Mouse (Mus musculus) MEL (cell line): ENCODE measurements around the gene Efcab14. TPM values are rescaled to one million over a fixed set of nuclear protein-coding genes. Genes with fewer than 3 reads are reported as not detected.
A peak's percentile ranks its signal among the peaks of the same experiment; 100 is the strongest.

ENCODE experiments used
- DNase-seq: peaks from one replicate; pipeline ENCODE4 v3.0.0; 2011; ENCODE audit warnings: low read depth, low spot score
- H3K27ac ChIP-seq: 2 replicates; pipeline ENCODE4 v1.5.1; 2012; ENCODE audit warnings: low read depth, mild to moderate bottlenecking, control low read depth, low read length, moderate library complexity; ENCODE audit not compliant: control insufficient read depth
- H3K27me3 ChIP-seq, 2 experiments: fragments of 150-350 bp in 1 of 2; sonication (generic) in 1 of 2; 2 replicates each; pipeline ENCODE4 v1.6.1; 2012; ENCODE audit warnings: low read length in 2 of 2, mild to moderate bottlenecking in 2 of 2, improper control_type of control experiment in 1 of 2, moderate library complexity in 1 of 2; ENCODE audit not compliant: insufficient read depth in 2 of 2, control insufficient read depth in 1 of 2
- H3K36me3 ChIP-seq, 2 experiments: 2 replicates each; pipeline ENCODE4 v1.6.1; 2012 to 2014; ENCODE audit warnings: low read length in 2 of 2, improper control_type of control experiment in 1 of 2, inconsistent platforms in 1 of 2, mild to moderate bottlenecking in 1 of 2; ENCODE audit not compliant: insufficient read depth in 2 of 2, control insufficient read depth in 1 of 2
- H3K4me1 ChIP-seq, 2 experiments: fragments of 150-350 bp in 1 of 2; sonication (generic) in 1 of 2; 2 replicates each; pipeline ENCODE4 v1.6.1; 2012; ENCODE audit warnings: low read length in 2 of 2, improper control_type of control experiment in 1 of 2, mild to moderate bottlenecking in 1 of 2; ENCODE audit not compliant: insufficient read depth in 2 of 2, control insufficient read depth in 1 of 2
- H3K4me3 ChIP-seq, 2 experiments: fragments of 150-350 bp in 1 of 2; sonication (generic) in 1 of 2; 2 replicates each; pipeline ENCODE4 v1.5.1; 2012; ENCODE audit warnings: low read depth in 2 of 2, low read length in 2 of 2, mild to moderate bottlenecking in 2 of 2, moderate library complexity in 2 of 2, control low read depth in 1 of 2, improper control_type of control experiment in 1 of 2; ENCODE audit not compliant: control insufficient read depth in 1 of 2, insufficient read depth in 1 of 2
- H3K79me2 ChIP-seq: 2 replicates; pipeline ENCODE4 v1.6.1; 2012; ENCODE audit warnings: mild to moderate bottlenecking, low read length, moderate library complexity; ENCODE audit not compliant: control insufficient read depth, poor library complexity, insufficient read depth
- H3K9ac ChIP-seq: 2 replicates; pipeline ENCODE4 v1.6.1; 2012; ENCODE audit warnings: low read depth, mild to moderate bottlenecking, control low read depth, low read length, moderate library complexity; ENCODE audit not compliant: control insufficient read depth, poor library complexity, severe bottlenecking
- H3K9me3 ChIP-seq: fragments of 150-350 bp; sonication (generic); replicated peaks from 2 replicates; pipeline ENCODE4 v1.6.1; 2012; ENCODE audit warnings: mild to moderate bottlenecking, low read length, improper control_type of control experiment, moderate library complexity; ENCODE audit not compliant: insufficient read depth
- BHLHE40 ChIP-seq: IDR thresholded peaks from 2 replicates; pipeline ENCODE4 v1.6.1; 2012; ENCODE audit warnings: low read depth, mild to moderate bottlenecking, inconsistent platforms, low read length, improper control_type of control experiment, borderline replicate concordance
- CHD1 ChIP-seq: IDR thresholded peaks from 2 replicates; pipeline ENCODE4 v1.6.1; 2012; ENCODE audit warnings: low read depth, mild to moderate bottlenecking, inconsistent platforms, low read length, improper control_type of control experiment
- CHD2 ChIP-seq: IDR thresholded peaks from 2 replicates; pipeline ENCODE4 v1.6.1; 2011; ENCODE audit warnings: low read length, improper control_type of control experiment
- ELF1 ChIP-seq: IDR thresholded peaks from 2 replicates; pipeline ENCODE4 v1.6.1; 2014; ENCODE audit warnings: low read depth, mild to moderate bottlenecking, inconsistent platforms, low read length, improper control_type of control experiment, moderate library complexity
- EP300 ChIP-seq, 2 experiments: IDR thresholded peaks; 2 replicates each; pipeline ENCODE4 v1.6.1; 2011; ENCODE audit warnings: improper control_type of control experiment in 2 of 2, low read length in 2 of 2, low read depth in 1 of 2, mild to moderate bottlenecking in 1 of 2
- ETS1 ChIP-seq: IDR thresholded peaks from 2 replicates; pipeline ENCODE4 v1.6.1; 2012; ENCODE audit warnings: low read depth, mild to moderate bottlenecking, inconsistent platforms, low read length, improper control_type of control experiment, moderate library complexity
- GABPA ChIP-seq: IDR thresholded peaks from 2 replicates; pipeline ENCODE4 v1.6.1; 2012; ENCODE audit warnings: low read depth, mild to moderate bottlenecking, inconsistent platforms, low read length, improper control_type of control experiment, moderate library complexity
- GATA1 ChIP-seq: IDR thresholded peaks from 2 replicates; pipeline ENCODE4 v1.6.1; 2011; ENCODE audit warnings: low read depth, low read length, improper control_type of control experiment
- HCFC1 ChIP-seq: IDR thresholded peaks from 2 replicates; pipeline ENCODE4 v1.6.1; 2012; ENCODE audit warnings: low read depth, mild to moderate bottlenecking, inconsistent platforms, low read length, improper control_type of control experiment, moderate library complexity
- KAT2A ChIP-seq: conservative IDR thresholded peaks from 2 replicates; pipeline ENCODE4 v1.6.1; 2012; ENCODE audit warnings: low read depth, low read length, improper control_type of control experiment, inconsistent platforms
- MAFK ChIP-seq: IDR thresholded peaks from 2 replicates; pipeline ENCODE4 v1.6.1; 2011; ENCODE audit warnings: low read depth, mild to moderate bottlenecking, low read length, improper control_type of control experiment, borderline replicate concordance
- MAX ChIP-seq: IDR thresholded peaks from 2 replicates; pipeline ENCODE4 v1.6.1; 2011; ENCODE audit warnings: low read length, improper control_type of control experiment
- MAZ ChIP-seq: IDR thresholded peaks from 2 replicates; pipeline ENCODE4 v1.6.1; 2012; ENCODE audit warnings: low read depth, mild to moderate bottlenecking, inconsistent platforms, low read length, improper control_type of control experiment
- MEF2A ChIP-seq: IDR thresholded peaks from 2 replicates; pipeline ENCODE4 v1.6.1; 2014; ENCODE audit warnings: low read depth, mild to moderate bottlenecking, inconsistent platforms, low read length, improper control_type of control experiment; ENCODE audit not compliant: poor library complexity, insufficient replicate concordance, severe bottlenecking; ENCODE audit errors: extremely low read depth
- MYB ChIP-seq: IDR thresholded peaks from 2 replicates; pipeline ENCODE4 v1.6.1; 2011; ENCODE audit warnings: mild to moderate bottlenecking, low read depth, low read length, improper control_type of control experiment
- MYC ChIP-seq: IDR thresholded peaks from 2 replicates; pipeline ENCODE4 v1.6.1; 2011; ENCODE audit warnings: low read depth, mild to moderate bottlenecking, low read length, improper control_type of control experiment, moderate library complexity
- NRF1 ChIP-seq: IDR thresholded peaks from 2 replicates; pipeline ENCODE4 v1.6.1; 2014; ENCODE audit warnings: low read depth, mild to moderate bottlenecking, inconsistent platforms, low read length, improper control_type of control experiment, moderate library complexity; ENCODE audit not compliant: poor library complexity, insufficient read depth, severe bottlenecking
- POLR2A ChIP-seq, 2 experiments: IDR thresholded peaks; 2 replicates each; pipeline ENCODE4 v1.6.1; 2011 to 2012; ENCODE audit warnings: low read length in 2 of 2, mild to moderate bottlenecking in 2 of 2, control low read depth in 1 of 2, improper control_type of control experiment in 1 of 2, low read depth in 1 of 2, moderate library complexity in 1 of 2; ENCODE audit not compliant: control insufficient read depth in 1 of 2, insufficient read depth in 1 of 2, poor library complexity in 1 of 2
- POLR2AphosphoS2 ChIP-seq: IDR thresholded peaks from 2 replicates; pipeline ENCODE4 v1.6.1; 2011; ENCODE audit warnings: low read length, improper control_type of control experiment
- POLR2AphosphoS5 ChIP-seq: IDR thresholded peaks from 2 replicates; pipeline ENCODE4 v1.6.1; 2012; ENCODE audit warnings: low read depth, borderline replicate concordance, mild to moderate bottlenecking, inconsistent platforms, low read length, moderate library complexity, mixed read lengths
- RCOR1 ChIP-seq: IDR thresholded peaks from 2 replicates; pipeline ENCODE4 v1.6.1; 2012; ENCODE audit warnings: low read depth, mild to moderate bottlenecking, inconsistent platforms, low read length, improper control_type of control experiment
- SIN3A ChIP-seq: IDR thresholded peaks from 2 replicates; pipeline ENCODE4 v1.6.1; 2012; ENCODE audit warnings: low read length, improper control_type of control experiment, inconsistent platforms
- SMC3 ChIP-seq: IDR thresholded peaks from 2 replicates; pipeline ENCODE4 v1.6.1; 2011; ENCODE audit warnings: low read depth, low read length, improper control_type of control experiment
- TAL1 ChIP-seq: IDR thresholded peaks from 2 replicates; pipeline ENCODE4 v1.6.1; 2012; ENCODE audit warnings: mild to moderate bottlenecking, inconsistent platforms, low read length, moderate library complexity, mixed read lengths
- TBP ChIP-seq: IDR thresholded peaks from 2 replicates; pipeline ENCODE4 v1.8.0; 2011; ENCODE audit warnings: low read depth, low read length, improper control_type of control experiment
- TCF12 ChIP-seq: IDR thresholded peaks from 2 replicates; pipeline ENCODE4 v1.6.1; 2014; ENCODE audit warnings: low read depth, mild to moderate bottlenecking, inconsistent platforms, low read length, improper control_type of control experiment, moderate library complexity
- USF1 ChIP-seq: IDR thresholded peaks from 2 replicates; pipeline ENCODE4 v1.6.1; 2014; ENCODE audit warnings: low read depth, mild to moderate bottlenecking, inconsistent platforms, low read length, improper control_type of control experiment, moderate library complexity
- USF2 ChIP-seq, 2 experiments: IDR thresholded peaks; 2 replicates each; pipeline ENCODE4 v1.6.1; 2011 to 2012; ENCODE audit warnings: improper control_type of control experiment in 2 of 2, low read length in 2 of 2, borderline replicate concordance in 1 of 2, inconsistent platforms in 1 of 2, low read depth in 1 of 2, mild to moderate bottlenecking in 1 of 2; ENCODE audit not compliant: insufficient read depth in 1 of 2
- ZC3H11A ChIP-seq: IDR thresholded peaks from 2 replicates; pipeline ENCODE4 v1.6.1; 2012; ENCODE audit warnings: low read depth, mild to moderate bottlenecking, inconsistent platforms, low read length, improper control_type of control experiment
- ZKSCAN1 ChIP-seq: IDR thresholded peaks from 2 replicates; pipeline ENCODE4 v1.6.1; 2012; ENCODE audit warnings: low read depth, mild to moderate bottlenecking, inconsistent platforms, low read length, improper control_type of control experiment, moderate library complexity
- ZMIZ1 ChIP-seq: IDR thresholded peaks from 2 replicates; pipeline ENCODE4 v1.6.1; 2012; ENCODE audit warnings: low read depth, mild to moderate bottlenecking, inconsistent platforms, low read length, improper control_type of control experiment, moderate library complexity
- polyA plus RNA-seq, 2 experiments: library from polyadenylated mRNA; stranded (reverse) in 1 of 2; unstranded in 1 of 2; fragments of >175 nt in 1 of 2; fragments of >200 nt in 1 of 2; gene quantifications; 2 replicates each; pipeline versions ENCODE4 v1.2.1 to v1.2.4; 2012; ENCODE audit warnings: low replicate concordance in 2 of 2, low read depth in 1 of 2; ENCODE audit not compliant: insufficient read length in 2 of 2, insufficient read depth in 1 of 2, missing spikeins in 1 of 2
- total RNA-seq: library from RNA; depleted of rRNA; stranded (reverse); fragments of 300-350 nt; gene quantifications from 2 replicates; pipeline ENCODE4 v1.2.3, GENCODE M21; 2012

The Efcab14 gene
- total and polyA plus RNA-seq, 3 experiments: 11.7 to 17.1 TPM; not detected in 1

GRCm38 (mm10) chr4:115815606-115816005 is 78.1 kb downstream of the Efcab14 start:
- Histone ChIP-seq H3K4me3 (no peak overlapping the region), H3K79me2 (no peaks in the 10 kb centered on the region), H3K9me3 (no peaks in the 10 kb centered on the region), H3K36me3 (peaks cover 3 to 10% of the 10 kb centered on the region in 2 experiments), H3K4me1 (peaks cover 7 to 9% of the 10 kb centered on the region in 2 experiments; a peak in 3 of 4 replicates), H3K27me3 (no peaks in the 10 kb centered on the region), H3K27ac (no peak overlapping the region), H3K9ac (no peak overlapping the region)
- DNase-seq: no peak
- TF ChIP-seq POLR2AphosphoS2 (no peak), ZMIZ1 (no peak), CHD1 (no peak), MAFK (no peak), MAX (no peak), MYC (no peak), POLR2AphosphoS5 (no peak), SMC3 (no peak), EP300 (IDR thresholded peaks at IDR 0.05; ENCODE audit: low read depth in 1 of 2, low read length in 2 of 2) (no peak), BHLHE40 (no peak), ETS1 (no peak), HCFC1 (no peak), MEF2A (no peak), USF2 (IDR thresholded peaks at IDR 0.05; ENCODE audit: borderline replicate concordance in 1 of 2, insufficient read depth in 1 of 2, low read depth in 1 of 2, low read length in 2 of 2) (no peak), ZC3H11A (no peak), CHD2 (no peak)

GRCm38 (mm10) chr4:115820199-115820598 is 82.7 kb downstream of the Efcab14 start:
- Histone ChIP-seq H3K27me3 (no peaks in the 10 kb centered on the region), H3K9ac (no peak overlapping the region), H3K4me1 (peaks cover 44 to 53% of the 10 kb centered on the region in 2 experiments), H3K27ac (peak overlapping the region; percentile 37), H3K4me3 (no peak overlapping the region), H3K36me3 (peaks cover 2 to 50% of the 10 kb centered on the region in 2 experiments), H3K79me2 (no peaks in the 10 kb centered on the region), H3K9me3 (no peaks in the 10 kb centered on the region)
- peak; percentile 20 for DNase-seq
- TF ChIP-seq POLR2AphosphoS2 (no peak), ELF1 (no peak), KAT2A (no peak), SIN3A (0 out of 2 replicates have a peak, but pooled peaks have one; percentile 25), GATA1 (no peak), MAX (no peak), POLR2A (IDR thresholded peaks at IDR 0.05; ENCODE audit: control insufficient read depth in 1 of 2, insufficient read depth in 1 of 2, low read depth in 1 of 2, low read length in 2 of 2, poor library complexity in 1 of 2) (no peak), MYB (no peak), GABPA (no peak), USF1 (peak; percentile 21; the same call in 1 of the 2 replicates), CHD1 (no peak), ZMIZ1 (no peak), TCF12 (no peak), MAZ (no peak), RCOR1 (no peak), BHLHE40 (no peak), TAL1 (no peak), ETS1 (peak; percentile 60; the same call in 1 of the 2 replicates), TBP (no peak), ZKSCAN1 (no peak), CHD2 (no peak), POLR2AphosphoS5 (no peak), NRF1 (no peak)
